27 mouse cellular contexts compared by ENCODE assay signal in the genomic region with DNA sequence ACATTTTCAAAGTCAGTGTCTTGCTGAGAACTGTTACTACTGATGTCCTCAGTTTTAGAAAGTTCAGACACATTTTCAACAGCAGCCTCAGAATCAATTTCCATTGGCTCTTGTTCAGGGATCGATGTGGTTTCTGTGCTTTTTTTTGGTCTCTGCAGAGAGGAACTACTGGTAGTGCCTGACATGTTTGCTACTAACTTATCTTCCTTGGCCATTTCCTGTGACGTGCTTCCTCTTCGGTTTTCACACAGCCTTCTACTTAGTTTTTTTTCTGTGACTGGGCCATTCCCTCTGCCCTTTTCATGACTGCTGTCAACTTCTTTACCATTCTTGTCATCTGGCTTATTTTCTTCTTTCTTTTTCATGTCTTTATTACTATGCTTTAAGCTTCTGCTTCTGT. TPM values are rescaled to one million over a fixed set of nuclear protein-coding genes. Genes with fewer than 3 reads are reported as not detected.
"Had no signal": no experiment of that assay in that cellular context is flagged by ENCODE, and none has a peak within 500 bp of the region (broad histone marks: within the 10 kb centered on the region; RNA-seq: fewer than 3 reads in every experiment).

No protein-coding gene starts in this region.

- H3K4me1 ChIP-seq: limb, embryonic 12.5 days; limb, embryonic 15.5 days; liver, embryonic 13.5 days; midbrain, embryonic 12.5 days; neural tube, embryonic 13.5 days had no signal

- DNase-seq: kidney, adult 18-20 months; kidney, adult 9 months; kidney, postnatal 25 days; left cerebral cortex, postnatal 4 days; liver, embryonic 13.5 days; lung, adult 2 months; lung, postnatal 14 days; lung, postnatal 4 days; thymus, adult 18-20 months; thymus, postnatal 4 days had no signal

- H3K27ac ChIP-seq: layer of hippocampus, adult 2 months; limb, embryonic 12.5 days; limb, embryonic 15.5 days; liver, embryonic 13.5 days; midbrain, embryonic 12.5 days; neural tube, embryonic 13.5 days had no signal

- H3K9ac ChIP-seq: limb, embryonic 12.5 days; limb, embryonic 15.5 days; liver, embryonic 13.5 days; midbrain, embryonic 12.5 days; neural tube, embryonic 13.5 days had no signal

- H3K4me3 ChIP-seq: layer of hippocampus, adult 2 months; limb, embryonic 12.5 days; limb, embryonic 15.5 days; liver, embryonic 13.5 days; midbrain, embryonic 12.5 days; myocyte; neural tube, embryonic 13.5 days had no signal

- H3K27me3 ChIP-seq: limb, embryonic 12.5 days; limb, embryonic 15.5 days; liver, embryonic 13.5 days; midbrain, embryonic 12.5 days; neural tube, embryonic 13.5 days had no signal

- H3K4me2 ChIP-seq: limb, embryonic 12.5 days; limb, embryonic 15.5 days; liver, embryonic 13.5 days; midbrain, embryonic 12.5 days; neural tube, embryonic 13.5 days had no signal

- ATAC-seq: intestine, embryonic 16.5 days; midbrain, embryonic 16.5 days had no signal

- H3K9me3 ChIP-seq: limb, embryonic 12.5 days; limb, embryonic 15.5 days; liver, embryonic 13.5 days; midbrain, embryonic 12.5 days; neural tube, embryonic 13.5 days had no signal

RNA-seq across cellular contexts. Expression of a gene that starts 56.2 kb away (rescaled TPM):
- total RNA-seq: layer of hippocampus, adult 2 months; layer of hippocampus, postnatal 14 days; left cerebral cortex, adult 8-10 months; left cerebral cortex, postnatal 14 days; left cerebral cortex, postnatal 4 days; monocyte, adult 5-6 weeks; neutrophil, adult 5-6 weeks had no signal
- polyA plus RNA-seq: kidney, embryonic 16.5 days; liver, embryonic 13.5 days; liver, embryonic 16.5 days; lung, adult 2 months; lung, embryonic 16.5 days; midbrain, embryonic 16.5 days; testis, adult 2 months had no signal
